In genomic region chr7:25685926-25686470, GRCm38 (mm10) we compare ENCODE assay signal across 8 mouse cellular contexts. TPM values are rescaled to one million over a fixed set of nuclear protein-coding genes. Genes with fewer than 3 reads are reported as not detected.
DNase-seq lines count a peak whose midpoint lies in the region; ATAC-seq and TF ChIP-seq lines count a peak whose summit lies in the region.

No protein-coding gene starts in this region.

- H3K4me3 ChIP-seq in kidney, embryonic 16.5 days (ENCODE audit: low read length) = peak overlapping the region; percentile 70
- H3K4me3 ChIP-seq in G1E (ENCODE audit: low read depth, low read length) = peak overlapping the region; percentile 95
- peak overlapping the region; percentile 67 for H3K4me3 ChIP-seq in embryonic facial prominence, embryonic 15.5 days (replicated peaks)
- peak overlapping the region; percentile 83 for H3K4me3 ChIP-seq in liver, embryonic 12.5 days

- H3K27me3 ChIP-seq in kidney, embryonic 16.5 days (ENCODE audit: insufficient read depth, low read length) = peaks cover 21% of the 10 kb centered on the region
- H3K27me3 ChIP-seq in G1E (ENCODE audit: insufficient read depth, low read length) = no peaks in the 10 kb centered on the region
- H3K27me3 ChIP-seq in embryonic facial prominence, embryonic 15.5 days = peaks cover 25% of the 10 kb centered on the region
- H3K27me3 ChIP-seq in liver, embryonic 12.5 days (replicated peaks) = no peaks in the 10 kb centered on the region

- TF ChIP-seq CTCF in G1E (IDR thresholded peaks at IDR 0.05; ENCODE audit: low read depth, low read length) = no peak

- H3K27ac ChIP-seq in kidney, embryonic 16.5 days (ENCODE audit: low read length) = no peak overlapping the region
- peak overlapping the region; percentile 87; the same call in 1 of the 2 replicates for H3K27ac ChIP-seq in embryonic facial prominence, embryonic 15.5 days (replicated peaks)
- peak overlapping the region; percentile 95 for H3K27ac ChIP-seq in liver, embryonic 12.5 days

- H3K4me2 ChIP-seq in kidney, embryonic 16.5 days (replicated peaks; ENCODE audit: low read depth, low read length) = peak overlapping the region; percentile 93
- peak overlapping the region; percentile 94 for H3K4me2 ChIP-seq in embryonic facial prominence, embryonic 15.5 days (replicated peaks)
- peak overlapping the region; percentile 97 for H3K4me2 ChIP-seq in liver, embryonic 12.5 days

- no peak for ATAC-seq in kidney, embryonic 16.5 days (ENCODE audit: low FRiP score, low TSS enrichment)
- no peak for ATAC-seq in G1E (ENCODE audit: extremely low read depth, insufficient number of reproducible peaks, low FRiP score, poor library complexity, severe bottlenecking)
- ATAC-seq in embryonic facial prominence, embryonic 15.5 days (ENCODE audit: insufficient number of reproducible peaks, low FRiP score, low TSS enrichment, low read depth) = no peak
- no peak for ATAC-seq in liver, embryonic 12.5 days

- H3K9me3 ChIP-seq in kidney, embryonic 16.5 days (ENCODE audit: low read length) = no peaks in the 10 kb centered on the region
- no peaks in the 10 kb centered on the region for H3K9me3 ChIP-seq in G1E (replicated peaks)
- no peaks in the 10 kb centered on the region for H3K9me3 ChIP-seq in embryonic facial prominence, embryonic 15.5 days (replicated peaks)
- H3K9me3 ChIP-seq in liver, embryonic 12.5 days (replicated peaks) = no peaks in the 10 kb centered on the region

- H3K36me3 ChIP-seq in kidney, embryonic 16.5 days (ENCODE audit: insufficient read depth, low read length) = no peaks in the 10 kb centered on the region
- peaks cover 65% of the 10 kb centered on the region for H3K36me3 ChIP-seq in G1E (replicated peaks)
- no peaks in the 10 kb centered on the region for H3K36me3 ChIP-seq in embryonic facial prominence, embryonic 15.5 days
- peaks cover 16% of the 10 kb centered on the region for H3K36me3 ChIP-seq in liver, embryonic 12.5 days

- H3K4me1 ChIP-seq in kidney, embryonic 16.5 days (ENCODE audit: insufficient read depth, low read length) = peaks cover 40% of the 10 kb centered on the region
- H3K4me1 ChIP-seq in G1E (ENCODE audit: insufficient read depth, low read depth, low read length) = peaks cover 70% of the 10 kb centered on the region
- H3K4me1 ChIP-seq in embryonic facial prominence, embryonic 15.5 days = peaks cover 53% of the 10 kb centered on the region
- peaks cover 90% of the 10 kb centered on the region for H3K4me1 ChIP-seq in liver, embryonic 12.5 days

- peak overlapping the region; percentile 31; the same call in 1 of the 2 replicates for H3K9ac ChIP-seq in kidney, embryonic 16.5 days (replicated peaks; ENCODE audit: low read length)
- H3K9ac ChIP-seq in embryonic facial prominence, embryonic 15.5 days = no peak overlapping the region
- H3K9ac ChIP-seq in liver, embryonic 12.5 days = peak overlapping the region; percentile 87

- 71% methylated on average over 21 of the region's 21 CpGs for WGBS in kidney, embryonic 16.5 days
- 69% methylated on average over 21 of the region's 21 CpGs for WGBS in embryonic facial prominence, embryonic 15.5 days
- 48% methylated on average over 21 of the region's 21 CpGs for WGBS in liver, embryonic 12.5 days (ENCODE audit: insufficient replicate concordance)

- DNase-seq in kidney, postnatal 14 days = no peak
- DNase-seq in G1E (ENCODE audit: low spot score) = no peak
- no peak for DNase-seq in cerebellum, adult 9-10 months
- DNase-seq in adrenal gland, adult 2 months = no peak
- DNase-seq in embryo, embryonic 9.5 days (ENCODE audit: extremely low spot score) = no peak

RNA-seq across cellular contexts. Expression of gene Tgfb1, which starts 0.8 kb away (rescaled TPM):
- 2.9 and 3.7 TPM in 2 replicates for polyA plus RNA-seq in kidney, embryonic 16.5 days (2015; fragmentation: Nextera tagmentation; extraction: Ambion mirVana)
- total RNA-seq in G1E (2014; fragmentation: Nextera tagmentation) (390 and 397 TPM in 2 replicates), G1E (2017) (40.8 TPM in 2 replicates)
- polyA plus RNA-seq in G1E (2012) = 1,473 and 1,799 TPM in 2 replicates
- polyA plus RNA-seq in embryonic facial prominence, embryonic 15.5 days (2015; fragmentation: Nextera tagmentation; extraction: Ambion mirVana) = 4.3 and 4.8 TPM in 2 replicates
- 13.6 and 14.2 TPM in 2 replicates for polyA plus RNA-seq in liver, embryonic 12.5 days (2016; fragmentation: Nextera tagmentation; extraction: Ambion mirVana)
- 10 to 100 TPM; 30.2 to 36.6 TPM for total RNA-seq in adrenal gland, adult 2 months (2021)
- 50.8 and 57.6 TPM in 2 replicates for polyA plus RNA-seq in adrenal gland, adult 2 months (2012; rRNA removed)

RNA-seq across cellular contexts. Expression of gene B9d2, which starts 5.4 kb away (rescaled TPM):
- polyA plus RNA-seq in kidney, embryonic 16.5 days (2015; fragmentation: Nextera tagmentation; extraction: Ambion mirVana) = 35.0 and 35.8 TPM in 2 replicates
- total RNA-seq in G1E (2014; fragmentation: Nextera tagmentation) = 21.1 and 26.3 TPM in 2 replicates
- total RNA-seq in G1E (2017) = 49.8 and 65.1 TPM in 2 replicates
- 119 and 131 TPM in 2 replicates for polyA plus RNA-seq in G1E (2012)
- 29.0 and 31.3 TPM in 2 replicates for polyA plus RNA-seq in embryonic facial prominence, embryonic 15.5 days (2015; fragmentation: Nextera tagmentation; extraction: Ambion mirVana)
- 24.9 and 29.5 TPM in 2 replicates for polyA plus RNA-seq in liver, embryonic 12.5 days (2016; fragmentation: Nextera tagmentation; extraction: Ambion mirVana)
- 10 to 100 TPM; 12.2 to 26.4 TPM for total RNA-seq in adrenal gland, adult 2 months (2021)
- 69.9 and 83.0 TPM in 2 replicates for polyA plus RNA-seq in adrenal gland, adult 2 months (2012; rRNA removed)

RNA-seq across cellular contexts. Expression of gene Tmem91, which starts 11.0 kb away (rescaled TPM):
- 2.3 and 3.7 TPM in 2 replicates for polyA plus RNA-seq in kidney, embryonic 16.5 days (2015; fragmentation: Nextera tagmentation; extraction: Ambion mirVana)
- total RNA-seq in G1E (2014; fragmentation: Nextera tagmentation) = 8.6 TPM in 1 of 2 replicates, not detected in the other
- total RNA-seq in G1E (2017) = 1.3 and 2.2 TPM in 2 replicates
- polyA plus RNA-seq in G1E (2012) = 3.6 TPM in 2 replicates
- 3.2 and 3.4 TPM in 2 replicates for polyA plus RNA-seq in embryonic facial prominence, embryonic 15.5 days (2015; fragmentation: Nextera tagmentation; extraction: Ambion mirVana)
- 2.0 and 3.2 TPM in 2 replicates for polyA plus RNA-seq in liver, embryonic 12.5 days (2016; fragmentation: Nextera tagmentation; extraction: Ambion mirVana)
- total RNA-seq in adrenal gland, adult 2 months (2021) = under 1 TPM in 1 of 2 experiments, not detected in 1; 0.37 TPM
- 0.67 and 1.1 TPM in 2 replicates for polyA plus RNA-seq in adrenal gland, adult 2 months (2012; rRNA removed)

RNA-seq across cellular contexts. Expression of gene Exosc5, which starts 27.0 kb away (rescaled TPM):
- 90.0 and 92.6 TPM in 2 replicates for polyA plus RNA-seq in kidney, embryonic 16.5 days (2015; fragmentation: Nextera tagmentation; extraction: Ambion mirVana)
- total RNA-seq in G1E (2014; fragmentation: Nextera tagmentation) (71.6 and 84.6 TPM in 2 replicates), G1E (2017) (51.4 and 55.4 TPM in 2 replicates)
- 367 and 471 TPM in 2 replicates for polyA plus RNA-seq in G1E (2012)
- 70.1 and 71.3 TPM in 2 replicates for polyA plus RNA-seq in embryonic facial prominence, embryonic 15.5 days (2015; fragmentation: Nextera tagmentation; extraction: Ambion mirVana)
- polyA plus RNA-seq in liver, embryonic 12.5 days (2016; fragmentation: Nextera tagmentation; extraction: Ambion mirVana) = 80.4 and 82.2 TPM in 2 replicates
- 10 to 100 TPM; 42.5 to 44.0 TPM for total RNA-seq in adrenal gland, adult 2 months (2021)
- polyA plus RNA-seq in adrenal gland, adult 2 months (2012; rRNA removed) = 121 and 124 TPM in 2 replicates

RNA-seq across cellular contexts. Expression of gene Bckdha, which starts 27.2 kb away (rescaled TPM):
- 90.3 and 91.7 TPM in 2 replicates for polyA plus RNA-seq in kidney, embryonic 16.5 days (2015; fragmentation: Nextera tagmentation; extraction: Ambion mirVana)
- total RNA-seq in G1E (2014; fragmentation: Nextera tagmentation) (6.0 and 7.8 TPM in 2 replicates), G1E (2017) (20.4 and 23.8 TPM in 2 replicates)
- polyA plus RNA-seq in G1E (2012) = 36.6 and 44.1 TPM in 2 replicates
- 55.3 and 64.7 TPM in 2 replicates for polyA plus RNA-seq in embryonic facial prominence, embryonic 15.5 days (2015; fragmentation: Nextera tagmentation; extraction: Ambion mirVana)
- polyA plus RNA-seq in liver, embryonic 12.5 days (2016; fragmentation: Nextera tagmentation; extraction: Ambion mirVana) = 21.0 and 21.7 TPM in 2 replicates
- 100 to 1,000 TPM; 207 to 217 TPM for total RNA-seq in adrenal gland, adult 2 months (2021)
- 626 and 697 TPM in 2 replicates for polyA plus RNA-seq in adrenal gland, adult 2 months (2012; rRNA removed)

Comparison
In these comparisons a context has a peak if more than half of its experiments do, and no peak if none do; other contexts are left out.
1. RNA of gene Tgfb1, which starts 0.8 kb away (polyA plus RNA-seq): 1,473 to 1,799 TPM in G1E; 50.8 to 57.6 TPM in adrenal gland, adult 2 months, 13.6 to 14.2 TPM in liver, embryonic 12.5 days, 4.3 to 4.8 TPM in embryonic facial prominence, embryonic 15.5 days and 2.9 to 3.7 TPM in kidney, embryonic 16.5 days; every median in the first group is over 10 times any median in the second.
2. Peak in every context shown above with its lines, with median percentiles within 50 percentile points of each other: H3K4me2 ChIP-seq and H3K4me3 ChIP-seq.